Mouse (Mus musculus) testis, adult 2 months (tissue): Measurements from ENCODE around the gene Kidins220.

ENCODE experiments used
- CTCF ChIP-seq: fragments of 200-500 bp; IDR thresholded peaks from 2 replicates; pipeline ENCODE4 v1.5.1; 2012; ENCODE audit warnings: low read depth, mild to moderate bottlenecking, inconsistent platforms, low read length, moderate library complexity; ENCODE audit not compliant: control insufficient read depth, insufficient read depth, insufficient replicate concordance
- POLR2A ChIP-seq: fragments of 200-500 bp; IDR thresholded peaks from 2 replicates; pipeline ENCODE4 v1.6.1; 2012; ENCODE audit warnings: low read depth, mild to moderate bottlenecking, inconsistent platforms, low read length, moderate library complexity; ENCODE audit not compliant: control insufficient read depth

GRCm38 (mm10) chr12:24962362-24962967 is 12.3 kb upstream of the Kidins220 start:
- no peak for TF ChIP-seq POLR2A
- TF ChIP-seq CTCF: no peak
